Mouse (Mus musculus) heart, embryonic 10.5 days (tissue): ENCODE measurements at regions not wholly inside any gene's neighbourhood (a gene's known extent, or its start where the extent isn't known, plus 50 kb on each side); places are given as distances from the start of the nearest gene placed in this dataset.

ENCODE experiments used
- DNase-seq: peaks from one replicate; pipeline ENCODE4 v3.0.0-alpha.2; 2017; ENCODE audit warnings: low spot score
- H3K27ac ChIP-seq: fragments of 300-500 bp; sonication (generic); 2 replicates; pipeline ENCODE4 v1.5.1; 2016; ENCODE audit warnings: mild to moderate bottlenecking
- H3K27me3 ChIP-seq: fragments of 300-500 bp; sonication (generic); 2 replicates; pipeline ENCODE4 v1.6.1; 2016; ENCODE audit warnings: mild to moderate bottlenecking; ENCODE audit not compliant: poor library complexity, insufficient read depth, severe bottlenecking
- H3K36me3 ChIP-seq: fragments of 300-500 bp; sonication (generic); 2 replicates; pipeline ENCODE4 v1.6.1; 2016; ENCODE audit warnings: mild to moderate bottlenecking, moderate library complexity
- H3K4me1 ChIP-seq: fragments of 300-500 bp; sonication (generic); 2 replicates; pipeline ENCODE4 v1.6.1; 2016; ENCODE audit warnings: mild to moderate bottlenecking
- H3K4me3 ChIP-seq: fragments of 300-500 bp; sonication (generic); 2 replicates; pipeline ENCODE4 v1.5.1; 2016; ENCODE audit warnings: mild to moderate bottlenecking, moderate library complexity
- H3K9me3 ChIP-seq: fragments of 300-500 bp; sonication (generic); 2 replicates; pipeline ENCODE4 v1.6.1; 2016; ENCODE audit warnings: mild to moderate bottlenecking, moderate library complexity
- WGBS: fragments of 180-500 bp; shearing (Covaris S2); methylation state at CpG from one replicate; pipeline ENCODE4 v1.1.7; 2016; 5-methylcytosine and 5-hydroxymethylcytosine counted together

DNA sequence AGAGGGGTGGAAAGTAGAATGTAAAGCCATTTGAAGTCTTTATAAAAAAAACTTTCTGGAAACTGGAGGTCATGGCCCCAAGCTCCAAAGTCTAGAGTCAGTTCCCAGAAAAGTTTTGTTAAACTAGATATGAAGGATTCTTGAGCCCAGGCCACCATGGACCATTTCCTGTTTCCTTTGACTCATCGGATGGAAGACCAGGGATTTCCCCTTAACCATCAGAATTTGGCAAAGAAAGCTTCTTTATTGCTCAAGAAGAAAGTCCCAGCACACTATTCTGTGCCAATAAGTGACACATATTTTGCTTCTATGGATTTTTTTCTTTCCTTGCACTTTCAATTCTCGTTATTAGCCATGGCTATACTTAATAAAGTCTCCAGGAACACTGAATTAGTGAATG lies 92.7 kb upstream of the Slco3a1 start:
- Histone ChIP-seq H3K27me3 (no peaks in the 10 kb centered on the region), H3K27ac (no peak overlapping the region), H3K4me1 (no peaks in the 10 kb centered on the region), H3K9me3 (no peaks in the 10 kb centered on the region), H3K36me3 (no peaks in the 10 kb centered on the region), H3K4me3 (no peak overlapping the region)
- no peak for DNase-seq
- WGBS = 55% methylated on average over 2 of the region's 2 CpGs

DNA sequence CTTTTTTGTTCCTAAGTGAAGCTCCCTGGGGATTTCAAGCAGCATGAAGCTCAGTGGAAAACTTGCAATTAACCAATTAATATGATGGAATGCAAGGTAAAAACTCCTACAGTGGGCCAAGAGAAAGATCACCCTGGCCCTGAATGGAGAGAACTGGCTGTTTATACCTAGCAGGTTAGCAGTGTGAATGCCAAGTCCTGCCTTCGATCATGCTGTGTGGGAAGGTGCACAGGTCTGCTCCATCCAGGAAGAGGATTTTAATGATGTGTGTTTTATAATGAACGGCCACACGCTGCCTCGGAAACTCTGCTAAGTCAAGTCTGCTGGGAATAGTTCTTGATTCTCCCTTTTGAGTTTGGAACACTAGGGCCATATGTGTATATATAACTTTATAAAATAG lies 85.6 kb upstream of the Slco3a1 start:
- Histone ChIP-seq H3K27ac (no peak overlapping the region), H3K4me1 (no peaks in the 10 kb centered on the region), H3K9me3 (no peaks in the 10 kb centered on the region), H3K27me3 (no peaks in the 10 kb centered on the region), H3K36me3 (no peaks in the 10 kb centered on the region), H3K4me3 (no peak overlapping the region)
- no peak for DNase-seq
- 90% methylated on average over 4 of the region's 4 CpGs for WGBS

DNA sequence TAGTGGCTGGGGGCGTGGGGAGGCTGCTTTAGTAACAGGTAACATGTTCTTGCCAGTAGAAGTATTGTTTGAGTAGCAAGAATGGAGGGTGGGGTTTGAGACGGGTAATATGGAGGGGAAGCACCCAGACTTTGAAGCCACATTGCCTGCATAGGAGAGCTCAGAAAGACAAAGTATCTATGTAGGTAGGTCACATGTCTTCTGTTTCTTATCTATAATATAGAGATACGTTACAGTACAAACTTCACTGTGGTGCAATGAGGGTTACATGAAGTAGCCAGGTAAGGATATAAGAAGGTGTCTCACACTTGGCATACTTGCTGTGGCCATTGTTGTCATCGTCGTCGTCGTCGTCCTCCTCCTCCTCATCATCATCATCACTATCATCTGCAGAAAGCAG lies 77.6 kb upstream of the Slco3a1 start:
- DNase-seq = no peak
- Histone ChIP-seq H3K36me3 (no peaks in the 10 kb centered on the region), H3K4me3 (no peak overlapping the region), H3K9me3 (no peaks in the 10 kb centered on the region), H3K27ac (no peak overlapping the region), H3K4me1 (no peaks in the 10 kb centered on the region), H3K27me3 (no peaks in the 10 kb centered on the region)
- WGBS = 81% methylated on average over 8 of the region's 8 CpGs

DNA sequence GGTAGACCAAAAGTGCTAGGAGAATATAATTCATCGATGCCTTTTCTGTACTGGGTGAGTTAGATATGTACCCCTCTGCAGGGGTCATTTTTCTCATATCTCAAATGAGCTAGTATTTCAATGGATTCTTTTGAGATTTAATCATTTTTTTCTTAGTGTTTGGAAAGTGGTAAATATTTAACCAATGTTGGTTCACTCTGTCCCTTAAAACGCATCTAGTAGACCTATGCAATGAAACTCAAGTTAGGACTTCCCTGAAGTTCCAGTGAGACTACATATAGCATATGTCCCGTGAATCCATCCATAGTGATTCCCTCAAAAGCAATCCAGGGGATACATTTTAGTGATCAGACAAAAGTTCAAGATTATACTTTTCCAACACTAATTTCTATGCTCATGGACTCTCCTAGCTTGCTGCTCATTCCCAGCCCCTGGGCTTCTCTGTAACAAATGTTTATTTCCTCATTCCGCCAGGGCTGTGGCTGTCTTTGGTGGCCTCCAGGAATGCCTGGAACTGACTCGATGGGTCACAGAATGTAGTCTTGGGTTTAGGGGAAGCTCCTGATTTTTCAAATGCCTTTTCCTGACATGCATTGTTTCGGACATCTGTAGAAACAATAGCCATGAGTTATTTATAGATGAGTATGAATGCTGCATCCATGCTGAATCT lies 74.4 kb upstream of the Slco3a1 start:
- H3K27me3 ChIP-seq = no peaks in the 10 kb centered on the region
- no peak for DNase-seq
- H3K9me3 ChIP-seq = no peaks in the 10 kb centered on the region
- H3K36me3 ChIP-seq = no peaks in the 10 kb centered on the region
- no peaks in the 10 kb centered on the region for H3K4me1 ChIP-seq
- no peak overlapping the region for H3K4me3 ChIP-seq
- WGBS = 83% methylated on average over 6 of the region's 6 CpGs
- H3K27ac ChIP-seq = no peak overlapping the region
